Mouse (Mus musculus) hindbrain, embryonic 16.5 days (tissue): Measurements from ENCODE around the gene Mst1r. TPM values are rescaled to one million over a fixed set of nuclear protein-coding genes. Genes with fewer than 3 reads are reported as not detected.
A peak's percentile ranks its signal among the peaks of the same experiment; 100 is the strongest.

ENCODE experiments used
- ATAC-seq: fragments of 200-750 bp; cut with Nextera tagmentation; 2 replicates; pipeline ENCODE4 v1.8.0; 2017; ENCODE audit warnings: moderate TSS enrichment, moderate library complexity
- H3K27ac ChIP-seq: fragments of 300-500 bp; sonication (generic); 2 replicates; pipeline ENCODE4 v1.5.1; 2014; ENCODE audit warnings: low read depth, mild to moderate bottlenecking, control low read depth, low read length, moderate library complexity
- H3K27me3 ChIP-seq: fragments of 300-500 bp; sonication (generic); replicated peaks from 2 replicates; pipeline ENCODE4 v1.6.1; 2014; ENCODE audit warnings: low read length; ENCODE audit not compliant: control insufficient read depth, insufficient read depth
- H3K36me3 ChIP-seq: fragments of 300-500 bp; sonication (generic); 2 replicates; pipeline ENCODE4 v1.6.1; 2014; ENCODE audit warnings: mild to moderate bottlenecking, low read length, moderate library complexity, mixed read lengths; ENCODE audit not compliant: control insufficient read depth, insufficient read depth
- H3K4me1 ChIP-seq: fragments of 300-500 bp; sonication (generic); 2 replicates; pipeline ENCODE4 v1.6.1; 2014; ENCODE audit warnings: low read depth, low read length; ENCODE audit not compliant: control insufficient read depth, insufficient read depth
- H3K4me2 ChIP-seq: fragments of 300-500 bp; sonication (generic); 2 replicates; pipeline ENCODE4 v1.6.1; 2014; ENCODE audit warnings: mild to moderate bottlenecking, low read length, control low read depth, moderate library complexity
- H3K4me3 ChIP-seq: fragments of 300-500 bp; sonication (generic); 2 replicates; pipeline ENCODE4 v1.5.1; 2014; ENCODE audit warnings: mild to moderate bottlenecking, low read length, control low read depth, moderate library complexity
- H3K9ac ChIP-seq: fragments of 300-500 bp; sonication (generic); 2 replicates; pipeline ENCODE4 v1.6.1; 2014; ENCODE audit warnings: low read depth, mild to moderate bottlenecking, control low read depth, low read length, moderate library complexity
- H3K9me3 ChIP-seq: fragments of 300-500 bp; sonication (generic); 2 replicates; pipeline ENCODE4 v1.6.1; 2014; ENCODE audit warnings: mild to moderate bottlenecking, low read length, moderate library complexity; ENCODE audit not compliant: control insufficient read depth
- WGBS: fragments of 180-500 bp; shearing (Covaris S2); extraction: QIAGEN DNeasy Blood & Tissue Kit; methylation state at CpG from one replicate; pipeline ENCODE4 v1.1.7; 2014; 5-methylcytosine and 5-hydroxymethylcytosine counted together
- polyA plus RNA-seq: library from polyadenylated mRNA; unstranded; fragments of >200 nt; fragmentation: Nextera tagmentation; extraction: Ambion mirVana; gene quantifications from 2 replicates; pipeline ENCODE4 v1.2.1, GENCODE M21; 2015

Gene Mst1r
- polyA plus RNA-seq, 1 experiment from 2014 or later, result 1.3 TPM

DNA sequence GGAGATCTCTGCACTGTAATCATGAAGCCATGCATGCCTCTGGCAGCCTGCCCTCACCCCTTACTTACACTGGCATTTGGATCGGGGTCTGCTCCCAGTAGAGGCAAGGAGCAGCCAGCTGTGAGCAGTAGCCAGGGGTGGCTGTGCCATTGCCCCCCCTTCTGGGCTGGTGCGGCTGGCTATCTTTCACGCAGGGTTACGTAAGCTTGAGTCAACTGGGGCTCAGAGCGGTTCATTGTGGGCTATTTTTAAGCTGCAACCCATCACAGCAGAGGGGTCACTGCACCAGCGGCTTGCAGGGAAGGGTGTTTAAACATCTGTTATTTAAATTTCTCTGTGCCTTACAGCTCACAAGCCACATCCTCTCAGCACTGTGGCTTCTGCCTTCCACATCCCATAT is 17.3 kb downstream of the Mst1r start:
- Histone ChIP-seq H3K27ac (no peak overlapping the region; the same call in 1 of the 2 replicates), H3K27me3 (no peaks in the 10 kb centered on the region), H3K9ac (no peak overlapping the region), H3K4me2 (no peak overlapping the region), H3K4me3 (no peak overlapping the region), H3K36me3 (no peaks in the 10 kb centered on the region), H3K4me1 (peaks cover 16% of the 10 kb centered on the region), H3K9me3 (no peaks in the 10 kb centered on the region)
- ATAC-seq, result no peak
- WGBS, result 36% methylated on average over 6 of the region's 6 CpGs

DNA sequence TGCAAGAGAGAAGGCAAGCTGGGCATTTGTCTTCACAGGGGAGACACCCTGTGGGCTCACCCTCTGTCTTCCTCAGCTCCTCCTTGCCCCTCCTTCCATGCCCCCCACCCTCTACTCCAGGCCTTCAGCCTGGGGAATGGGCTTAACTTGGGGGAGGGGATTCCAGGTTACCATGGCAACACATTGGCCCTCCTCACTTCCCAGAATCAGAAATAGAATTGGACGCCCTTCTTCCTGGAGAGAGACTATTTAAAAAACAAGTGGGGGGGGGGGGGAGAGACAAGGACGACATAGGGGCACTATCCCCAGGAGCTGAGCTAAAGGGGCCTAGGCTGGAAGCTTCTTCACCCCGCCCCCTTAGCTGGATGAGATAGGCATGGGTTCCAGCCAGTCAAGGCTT is 18.6 kb downstream of the Mst1r start:
- no peak overlapping the region for H3K4me3 ChIP-seq
- H3K4me1 ChIP-seq, result peaks cover 16% of the 10 kb centered on the region
- H3K9me3 ChIP-seq, result no peaks in the 10 kb centered on the region
- no peak overlapping the region for H3K27ac ChIP-seq
- H3K36me3 ChIP-seq, result no peaks in the 10 kb centered on the region
- H3K27me3 ChIP-seq, result no peaks in the 10 kb centered on the region
- H3K4me2 ChIP-seq, result no peak overlapping the region
- 19% methylated on average over 3 of the region's 3 CpGs for WGBS
- ATAC-seq, result no peak
- H3K9ac ChIP-seq, result no peak overlapping the region

DNA sequence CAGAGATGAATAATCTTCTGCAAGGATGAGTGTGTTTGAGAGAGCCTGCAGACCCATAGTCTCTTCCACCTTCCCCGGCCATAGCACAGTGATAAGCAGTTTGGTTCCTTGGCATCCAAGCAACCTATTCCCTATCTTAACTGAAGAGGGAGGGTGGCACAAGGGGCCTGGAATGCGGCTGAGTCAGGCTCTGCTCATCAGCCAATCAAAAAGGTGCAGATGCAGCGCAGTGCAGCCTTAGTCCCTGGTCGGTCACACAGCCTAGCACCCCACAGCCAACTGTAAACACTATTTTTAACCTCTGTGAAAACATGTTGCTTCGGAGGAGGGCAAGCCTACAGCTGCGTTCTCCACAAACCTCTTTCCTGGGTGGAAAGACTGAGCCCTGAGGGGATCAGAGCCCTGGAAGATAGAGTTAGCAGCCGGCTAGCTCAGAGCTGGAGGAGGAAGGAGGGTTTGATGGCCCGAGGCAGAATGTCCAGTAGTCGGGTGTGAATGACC is 20.3 kb downstream of the Mst1r start:
- H3K4me1 ChIP-seq, result peaks cover 16% of the 10 kb centered on the region
- WGBS, result 64% methylated on average over 9 of the region's 9 CpGs
- H3K9ac ChIP-seq, result no peak overlapping the region
- no peak overlapping the region for H3K4me3 ChIP-seq
- H3K4me2 ChIP-seq, result no peak overlapping the region
- no peak overlapping the region for H3K27ac ChIP-seq
- H3K27me3 ChIP-seq, result no peaks in the 10 kb centered on the region
- no peak for ATAC-seq
- H3K36me3 ChIP-seq, result no peaks in the 10 kb centered on the region
- H3K9me3 ChIP-seq, result no peaks in the 10 kb centered on the region

DNA sequence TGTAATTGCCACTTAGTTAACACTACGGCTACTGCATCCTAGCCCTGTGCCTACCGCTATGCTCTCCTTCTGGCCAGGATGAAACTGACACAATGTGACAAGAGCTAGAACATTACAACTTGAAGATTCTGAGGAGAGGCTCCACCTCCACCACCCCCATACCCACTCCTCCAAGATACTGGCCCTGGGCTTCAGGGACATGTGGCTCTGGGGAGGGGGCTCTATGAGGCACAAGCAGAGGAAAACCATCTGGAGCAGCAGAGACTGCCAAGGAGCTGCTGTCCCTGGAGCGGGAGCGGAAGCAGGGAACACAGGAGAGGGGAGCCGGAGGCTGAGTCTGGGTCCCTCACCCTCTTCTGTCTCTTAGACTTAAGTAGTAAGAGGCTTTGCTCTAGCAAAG is 21.1 kb downstream of the Mst1r start:
- no peaks in the 10 kb centered on the region for H3K36me3 ChIP-seq
- no peak overlapping the region for H3K27ac ChIP-seq
- WGBS, result 85% methylated on average over 5 of the region's 5 CpGs
- no peak overlapping the region for H3K9ac ChIP-seq
- no peaks in the 10 kb centered on the region for H3K27me3 ChIP-seq
- H3K4me3 ChIP-seq, result no peak overlapping the region
- H3K4me2 ChIP-seq, result no peak overlapping the region
- H3K4me1 ChIP-seq, result peaks cover 16% of the 10 kb centered on the region
- ATAC-seq, result peak; percentile 44; the same call in 1 of the 2 replicates
- no peaks in the 10 kb centered on the region for H3K9me3 ChIP-seq

DNA sequence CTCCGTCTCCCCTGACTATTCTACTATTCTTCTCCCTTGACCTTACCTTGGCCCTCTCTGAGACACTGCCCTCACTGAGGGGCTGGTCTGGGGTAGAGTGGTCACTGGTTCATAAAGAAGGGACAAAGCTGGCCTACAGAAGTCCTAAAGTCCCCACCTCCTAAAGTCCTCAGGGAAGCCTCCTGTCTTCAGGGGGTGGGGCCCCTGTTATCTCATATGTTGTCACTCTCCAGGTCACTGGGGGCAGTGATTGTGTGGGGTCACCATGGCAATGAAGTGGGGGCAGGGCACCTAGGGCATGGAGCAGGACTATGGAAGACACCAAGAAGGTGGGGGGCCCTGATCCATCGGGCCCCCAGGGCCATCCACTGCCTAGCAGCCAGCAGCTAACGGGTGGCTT is 21.5 kb downstream of the Mst1r start, which contains the start of gene Actl11:
Gene Actl11, plus strand, starts transcription at position 301 of the 400 bp plus-strand sequence.
- Histone ChIP-seq H3K27ac (no peak within 1 kb of the TSS), H3K36me3 (no peaks in the 10 kb centered on the region), H3K9ac (no peak within 1 kb of the TSS), H3K4me1 (peaks cover 16% of the 10 kb centered on the region), H3K4me2 (no peak within 1 kb of the TSS), H3K4me3 (no peak within 1 kb of the TSS), H3K9me3 (no peaks in the 10 kb centered on the region), H3K27me3 (no peaks in the 10 kb centered on the region)
- no peak for ATAC-seq
- 81% methylated on average over 3 of the region's 3 CpGs for WGBS

DNA sequence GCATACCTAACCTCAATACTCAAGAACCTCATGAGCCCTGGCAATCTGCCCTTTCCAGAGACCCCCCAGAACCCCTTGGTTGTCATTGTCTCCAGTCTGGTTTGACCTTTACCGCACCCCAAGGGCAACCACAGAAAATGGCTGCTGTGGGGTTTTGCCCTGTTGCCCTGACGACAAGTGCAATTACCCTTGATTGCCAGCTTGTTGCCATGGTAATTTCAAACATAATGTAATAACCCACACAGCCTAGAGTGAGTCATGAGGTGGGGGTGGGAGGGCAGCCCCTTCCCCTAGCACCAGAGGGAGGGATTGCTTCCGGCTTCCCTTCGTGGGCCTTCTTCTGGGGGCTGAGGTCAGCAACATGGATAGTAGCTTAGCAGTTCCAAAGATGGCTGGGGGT is 25.5 kb downstream of the Mst1r start:
- Histone ChIP-seq H3K4me3 (no peak overlapping the region), H3K9ac (no peak overlapping the region), H3K9me3 (no peaks in the 10 kb centered on the region), H3K36me3 (no peaks in the 10 kb centered on the region), H3K27me3 (no peaks in the 10 kb centered on the region; the same call in 1 of the 2 replicates), H3K27ac (no peak overlapping the region), H3K4me2 (no peak overlapping the region), H3K4me1 (peaks cover 12% of the 10 kb centered on the region)
- no peak for ATAC-seq
- WGBS, result 51% methylated on average over 4 of the region's 4 CpGs

DNA sequence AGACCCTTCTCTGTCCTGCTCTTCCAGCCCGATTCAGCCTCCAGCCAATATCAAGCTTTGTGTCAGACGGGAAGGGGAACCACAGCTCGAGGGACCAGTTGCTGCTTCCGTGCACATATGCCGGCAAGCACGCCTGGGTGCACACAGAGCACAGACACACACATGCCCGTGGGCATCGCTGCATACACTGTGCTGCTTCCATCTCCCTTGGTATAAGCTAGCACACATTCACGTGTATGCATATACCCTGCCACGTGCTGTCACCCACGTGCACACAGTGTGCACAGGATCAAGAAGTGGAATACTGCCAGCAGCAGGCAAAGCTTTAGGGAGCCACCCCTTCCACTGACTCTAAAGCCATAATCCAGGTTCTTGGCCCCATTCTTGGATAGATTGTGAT is 27.5 kb downstream of the Mst1r start:
- no peaks in the 10 kb centered on the region for H3K9me3 ChIP-seq
- 81% methylated on average over 11 of the region's 11 CpGs for WGBS
- H3K4me2 ChIP-seq, result no peak overlapping the region
- no peaks in the 10 kb centered on the region for H3K36me3 ChIP-seq
- no peak overlapping the region for H3K9ac ChIP-seq
- no peak overlapping the region for H3K27ac ChIP-seq
- H3K4me1 ChIP-seq, result peaks cover 9% of the 10 kb centered on the region
- H3K4me3 ChIP-seq, result no peak overlapping the region
- no peaks in the 10 kb centered on the region; the same call in 1 of the 2 replicates for H3K27me3 ChIP-seq
- ATAC-seq, result no peak

DNA sequence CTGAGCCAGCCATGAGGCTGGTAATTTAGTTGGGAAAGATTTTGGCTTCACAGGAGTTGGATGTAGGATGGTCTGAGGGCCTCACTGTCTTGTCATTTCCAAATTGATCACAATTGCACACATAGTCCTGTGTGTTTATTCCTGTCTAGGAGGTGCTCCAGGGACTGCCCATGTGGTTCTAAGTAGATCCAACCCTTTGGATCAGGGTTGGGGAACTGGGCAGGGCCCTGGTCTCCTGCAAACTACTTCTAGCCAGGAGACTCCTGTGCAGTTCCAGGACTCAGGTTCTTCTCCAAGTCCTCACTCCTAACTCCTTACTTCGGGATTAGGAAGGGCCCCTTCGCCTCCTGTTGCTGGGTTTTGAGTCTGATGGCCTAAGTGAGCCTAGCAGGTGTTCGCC is 28.7 kb downstream of the Mst1r start, which contains the start of gene Camkv:
Gene Camkv, plus strand, starts transcription at position 301 of the 400 bp plus-strand sequence.
- no peaks in the 10 kb centered on the region; the same call in 1 of the 2 replicates for H3K27me3 ChIP-seq
- peaks cover 9% of the 10 kb centered on the region for H3K4me1 ChIP-seq
- peak within 1 kb of the TSS; percentile 84 for H3K4me2 ChIP-seq
- WGBS, result 6% methylated on average over 3 of the region's 3 CpGs
- ATAC-seq, result no peak
- H3K36me3 ChIP-seq, result no peaks in the 10 kb centered on the region
- H3K9me3 ChIP-seq, result no peaks in the 10 kb centered on the region
- no peak within 1 kb of the TSS for H3K27ac ChIP-seq
- peak within 1 kb of the TSS; percentile 58 for H3K4me3 ChIP-seq
- H3K9ac ChIP-seq, result peak within 1 kb of the TSS; percentile 76

DNA sequence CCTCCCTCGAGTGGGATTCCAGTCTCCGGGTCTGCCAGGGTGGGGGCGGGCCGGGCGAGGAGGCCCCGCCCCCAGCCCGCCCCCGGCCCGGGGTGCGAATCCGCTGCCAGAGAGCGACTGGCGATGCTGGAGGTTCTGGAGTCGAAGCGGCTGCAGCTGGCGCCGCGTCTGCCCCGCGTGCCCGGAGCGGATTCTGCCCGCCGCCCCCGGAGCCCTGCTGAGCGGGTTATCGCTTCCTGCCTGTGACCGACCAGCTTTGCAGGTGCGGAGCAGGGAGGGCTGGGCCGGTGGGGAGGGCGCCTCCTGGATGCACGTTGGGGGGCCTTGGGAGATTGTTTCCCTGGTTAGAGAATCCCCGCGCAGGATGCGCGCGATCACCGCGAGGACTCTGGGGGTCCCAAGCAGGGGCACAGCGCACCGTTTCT is 29.1 kb downstream of the Mst1r start:
- WGBS, result under 1% methylated on average over 32 of the region's 41 CpGs
- no peaks in the 10 kb centered on the region for H3K9me3 ChIP-seq
- no peaks in the 10 kb centered on the region; the same call in 1 of the 2 replicates for H3K27me3 ChIP-seq
- H3K27ac ChIP-seq, result no peak overlapping the region
- H3K36me3 ChIP-seq, result no peaks in the 10 kb centered on the region
- H3K4me2 ChIP-seq, result peak overlapping the region; percentile 84
- peak overlapping the region; percentile 76 for H3K9ac ChIP-seq
- peaks cover 9% of the 10 kb centered on the region for H3K4me1 ChIP-seq
- ATAC-seq, result peak; percentile 48
- H3K4me3 ChIP-seq, result peak overlapping the region; percentile 58
